Mouse (Mus musculus): ENCODE data around the gene Map7.

- TF ChIP-seq ZC3H11A (IDR thresholded peaks at IDR 0.05; ENCODE audit: borderline replicate concordance, low read depth, low read length) = no peak
- TF ChIP-seq ZNF384 (IDR thresholded peaks at IDR 0.05; ENCODE audit: low read depth, low read length) = no peak
These were observed 147.7 kb downstream of the Map7 start for GRCm38 (mm10) chr10:20295961-20296360.

All from ES-E14 (cell line).